Mouse (Mus musculus): ENCODE results near the gene Psme2b.
"Not testable (repeated sequence)": the region's sequence is repeated elsewhere in the genome, so short reads cannot be mapped to it uniquely, and the experiment has no call there.

DNA sequence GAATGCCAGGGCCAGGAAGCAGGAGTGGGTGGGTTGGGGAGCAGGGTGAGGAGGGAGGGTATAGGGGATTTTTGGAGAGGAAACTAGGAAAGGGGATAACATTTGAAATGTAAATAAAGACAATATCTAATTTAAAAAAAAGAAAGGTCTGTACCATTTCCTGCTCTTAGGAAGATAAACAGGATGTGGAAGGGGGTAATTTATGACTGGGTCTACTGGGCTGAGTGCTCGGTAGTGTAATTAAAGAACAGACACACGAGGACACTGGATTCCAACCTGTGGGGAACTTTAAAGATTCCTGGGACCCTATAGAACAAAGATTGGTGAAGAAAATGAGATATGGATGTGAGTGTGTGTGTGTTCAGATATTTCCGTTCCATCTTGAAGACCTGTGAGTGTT, 36.9 kb upstream of the Psme2b start:
- TF ChIP-seq CTCF (IDR thresholded peaks at IDR 0.05; ENCODE audit: borderline replicate concordance, control insufficient read depth, extremely low read depth, insufficient read depth, low read length, poor library complexity); POLR2A (IDR thresholded peaks at IDR 0.05; ENCODE audit: control insufficient read depth, extremely low read depth, insufficient read depth, low read length, poor library complexity): not testable (repeated sequence)

Measured in thymus, adult 2 months (tissue).